Mouse (Mus musculus): ENCODE results near the gene Ubr4. TPM values are rescaled to one million over a fixed set of nuclear protein-coding genes. Genes with fewer than 3 reads are reported as not detected.

Ubr4 gene
- polyA plus RNA-seq, 1 experiment from 2014 or later: 27.5 TPM

GRCm38 (mm10) chr4:139343718-139344117 is 8.7 kb upstream of the Ubr4 start:
- no peak for ATAC-seq
- WGBS: 59% methylated on average over 5 of the region's 5 CpGs
- H3K4me3 ChIP-seq (ENCODE audit: low read depth, low read length): no peak overlapping the region

DNA sequence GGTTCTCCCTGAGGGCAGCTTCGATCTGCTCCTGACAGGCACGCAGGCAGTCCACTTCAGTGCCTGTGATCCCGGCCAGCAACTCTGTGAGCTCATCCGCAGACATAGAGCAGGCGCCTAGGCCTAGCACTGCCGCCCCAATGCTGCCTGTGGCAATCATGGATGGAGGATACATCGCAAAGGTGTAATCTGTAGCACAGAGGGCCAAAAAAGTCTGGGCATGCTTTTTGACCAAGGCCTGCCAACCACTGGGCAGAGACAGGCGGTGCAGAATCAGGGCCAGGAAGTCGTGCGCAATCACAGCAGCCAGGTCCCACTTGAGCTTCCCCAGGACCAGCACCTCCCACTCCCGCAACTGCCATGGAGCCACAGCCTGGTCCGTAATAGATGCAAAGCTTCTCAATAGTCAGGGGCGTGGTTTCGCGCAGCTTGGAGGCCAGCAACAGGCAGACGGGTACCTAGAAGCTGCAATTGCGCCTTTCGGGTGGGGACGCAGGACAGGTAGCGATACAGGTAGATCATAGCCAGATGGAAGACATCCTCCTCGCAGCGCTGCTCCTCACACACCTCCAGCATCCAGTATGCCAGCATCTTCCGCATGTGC is 6.9 kb upstream of the Ubr4 start:
- no peaks in the 10 kb centered on the region for H3K4me1 ChIP-seq (replicated peaks; ENCODE audit: control insufficient read depth, insufficient read depth, low read length)
- no peak for TF ChIP-seq CTCF (IDR thresholded peaks at IDR 0.05; ENCODE audit: low read depth)
- no peak for ATAC-seq
- no peak overlapping the region for H3K27ac ChIP-seq (ENCODE audit: low read depth, low read length)
- H3K9ac ChIP-seq (ENCODE audit: low read depth, low read length): no peak overlapping the region
- peaks cover 39% of the 10 kb centered on the region for H3K36me3 ChIP-seq (ENCODE audit: control insufficient read depth, insufficient read depth)
- no peak overlapping the region for H3K4me2 ChIP-seq (replicated peaks; ENCODE audit: low read depth)
- WGBS: 81% methylated on average over 23 of the region's 23 CpGs
- H3K4me3 ChIP-seq (ENCODE audit: low read depth, low read length): no peak overlapping the region
- H3K9me3 ChIP-seq (ENCODE audit: control insufficient read depth): no peaks in the 10 kb centered on the region
- no peaks in the 10 kb centered on the region for H3K27me3 ChIP-seq (replicated peaks; ENCODE audit: control insufficient read depth, insufficient read depth, low read length)

More at GRCm38 (mm10) chr4:139343718-139344117, 8.7 kb upstream of the Ubr4 start:
- Histone ChIP-seq H3K9ac (ENCODE audit: low read depth, low read length) (no peak overlapping the region), H3K9me3 (ENCODE audit: control insufficient read depth) (no peaks in the 10 kb centered on the region), H3K27me3 (replicated peaks; ENCODE audit: control insufficient read depth, insufficient read depth, low read length) (no peaks in the 10 kb centered on the region), H3K4me2 (replicated peaks; ENCODE audit: low read depth) (no peak overlapping the region), H3K36me3 (ENCODE audit: control insufficient read depth, insufficient read depth) (peaks cover 28% of the 10 kb centered on the region), H3K27ac (ENCODE audit: low read depth, low read length) (no peak overlapping the region), H3K4me1 (replicated peaks; ENCODE audit: control insufficient read depth, insufficient read depth, low read length) (no peaks in the 10 kb centered on the region)
- TF ChIP-seq CTCF (IDR thresholded peaks at IDR 0.05; ENCODE audit: low read depth): no peak

DNA sequence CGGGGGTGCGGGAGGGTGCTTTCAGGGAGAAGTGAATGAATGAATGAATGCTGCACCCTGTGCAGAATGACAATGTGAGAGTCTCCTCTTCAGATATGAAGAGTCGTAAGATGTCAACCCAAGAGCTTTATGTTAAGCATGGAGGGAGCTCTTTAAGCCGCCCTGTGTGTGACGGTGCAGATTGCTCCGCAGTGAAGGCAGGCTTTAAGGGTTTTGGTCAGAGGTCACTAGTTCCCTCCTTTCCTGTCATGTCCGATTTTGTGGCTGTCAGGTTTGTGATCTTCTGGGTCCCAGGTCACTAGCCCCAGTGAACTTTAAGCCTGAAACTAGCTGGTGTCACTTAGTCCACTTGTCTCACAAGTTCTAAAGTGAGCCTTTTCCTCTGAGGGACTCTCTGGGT is 423 bp downstream of the Ubr4 start:
- WGBS: 0% methylated on average over 7 of the region's 7 CpGs

DNA sequence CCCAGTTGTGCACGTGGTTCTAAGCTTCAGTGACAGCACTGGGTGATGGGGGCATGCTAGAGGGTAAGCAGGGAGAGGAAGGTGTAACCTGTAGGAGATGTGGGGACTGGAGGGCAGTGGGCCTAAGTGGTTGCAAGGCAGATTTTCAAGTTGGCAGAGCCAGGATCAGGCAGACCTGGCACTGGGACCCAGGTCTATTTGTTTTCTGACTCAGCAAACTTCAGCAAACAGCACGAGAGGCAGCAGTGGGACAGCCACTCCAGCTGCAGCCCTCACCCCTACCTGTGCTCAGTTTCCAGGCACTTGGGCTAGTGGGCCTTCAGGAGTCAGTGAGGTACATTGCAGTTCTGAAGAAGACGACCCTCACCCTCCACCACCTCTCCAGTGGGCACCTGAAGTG is 4.8 kb downstream of the Ubr4 start:
- 89% methylated on average over 3 of the region's 3 CpGs for WGBS
- ATAC-seq: no peak
- TF ChIP-seq CTCF (IDR thresholded peaks at IDR 0.05; ENCODE audit: low read depth): no peak
- Histone ChIP-seq H3K27me3 (replicated peaks; ENCODE audit: control insufficient read depth, insufficient read depth, low read length) (no peaks in the 10 kb centered on the region), H3K4me2 (replicated peaks; ENCODE audit: low read depth) (no peak overlapping the region), H3K9ac (ENCODE audit: low read depth, low read length) (no peak overlapping the region), H3K4me3 (ENCODE audit: low read depth, low read length) (no peak overlapping the region), H3K9me3 (ENCODE audit: control insufficient read depth) (no peaks in the 10 kb centered on the region), H3K4me1 (replicated peaks; ENCODE audit: control insufficient read depth, insufficient read depth, low read length) (0 out of 2 replicates have a peak, but pooled peaks cover 3% of the 10 kb centered on the region), H3K36me3 (ENCODE audit: control insufficient read depth, insufficient read depth) (peaks cover 63% of the 10 kb centered on the region), H3K27ac (ENCODE audit: low read depth, low read length) (no peak overlapping the region)

More for the DNA sequence above, 423 bp downstream of the Ubr4 start:
- Histone ChIP-seq H3K27ac (ENCODE audit: low read depth, low read length) (peak overlapping the region; percentile 97), H3K4me2 (replicated peaks; ENCODE audit: low read depth) (peak overlapping the region; percentile 73), H3K9me3 (ENCODE audit: control insufficient read depth) (no peaks in the 10 kb centered on the region), H3K9ac (ENCODE audit: low read depth, low read length) (peak overlapping the region; percentile 85), H3K4me3 (ENCODE audit: low read depth, low read length) (peak overlapping the region; percentile 68), H3K27me3 (replicated peaks; ENCODE audit: control insufficient read depth, insufficient read depth, low read length) (no peaks in the 10 kb centered on the region), H3K4me1 (replicated peaks; ENCODE audit: control insufficient read depth, insufficient read depth, low read length) (0 out of 2 replicates have a peak, but pooled peaks cover 7% of the 10 kb centered on the region), H3K36me3 (ENCODE audit: control insufficient read depth, insufficient read depth) (peaks cover 41% of the 10 kb centered on the region)
- peak; percentile 35 for ATAC-seq
- TF ChIP-seq CTCF (IDR thresholded peaks at IDR 0.05; ENCODE audit: low read depth): no peak

DNA sequence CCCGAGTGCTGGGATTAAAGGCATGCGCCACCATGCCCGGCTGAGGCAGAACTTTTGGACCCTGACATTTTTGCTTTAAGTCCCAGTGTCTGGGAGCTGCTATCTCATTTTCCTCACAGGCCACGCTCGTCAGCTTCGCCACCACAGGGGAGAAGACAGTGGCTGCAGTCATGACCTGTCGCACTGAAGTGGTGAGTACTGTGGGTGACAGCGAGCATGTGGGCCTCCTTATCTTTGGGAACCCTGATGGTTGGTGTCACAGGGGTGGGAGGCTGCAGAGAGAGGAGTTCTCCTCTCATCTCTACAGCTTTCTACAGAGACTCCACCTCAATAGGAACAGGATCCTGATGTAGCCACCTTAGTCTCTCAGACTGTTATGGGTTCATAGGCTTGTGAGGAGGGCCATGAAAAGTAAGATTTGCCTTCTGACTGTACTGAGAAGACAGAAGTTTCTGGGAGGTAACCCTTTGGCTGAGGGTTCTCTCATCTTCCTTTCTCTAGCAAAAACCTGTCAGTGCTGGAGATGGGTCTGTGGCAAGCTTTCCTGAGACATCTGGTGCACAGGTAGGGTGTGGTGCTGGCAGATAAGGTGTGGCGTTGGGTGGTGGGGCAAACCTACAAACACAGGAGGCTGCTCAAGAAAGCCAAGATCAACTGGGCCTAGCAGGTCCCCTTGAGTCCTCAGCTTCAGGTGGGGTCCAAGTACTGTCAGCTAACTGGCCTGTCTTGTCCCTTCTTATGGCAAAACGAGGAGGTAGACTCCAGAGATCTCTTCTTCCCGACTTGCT is 8.5 kb downstream of the Ubr4 start:
- no peak for ATAC-seq
- no peak overlapping the region for H3K4me3 ChIP-seq (ENCODE audit: low read depth, low read length)
- TF ChIP-seq CTCF (IDR thresholded peaks at IDR 0.05; ENCODE audit: low read depth): no peak
- peaks cover 91% of the 10 kb centered on the region for H3K36me3 ChIP-seq (ENCODE audit: control insufficient read depth, insufficient read depth)
- H3K9ac ChIP-seq (ENCODE audit: low read depth, low read length): no peak overlapping the region
- WGBS: 92% methylated on average over 11 of the region's 11 CpGs
- H3K4me2 ChIP-seq (replicated peaks; ENCODE audit: low read depth): no peak overlapping the region
- H3K4me1 ChIP-seq (replicated peaks; ENCODE audit: control insufficient read depth, insufficient read depth, low read length): no peaks in the 10 kb centered on the region
- no peaks in the 10 kb centered on the region for H3K27me3 ChIP-seq (replicated peaks; ENCODE audit: control insufficient read depth, insufficient read depth, low read length)
- no peaks in the 10 kb centered on the region for H3K9me3 ChIP-seq (ENCODE audit: control insufficient read depth)
- no peak overlapping the region for H3K27ac ChIP-seq (ENCODE audit: low read depth, low read length)

- Histone ChIP-seq H3K4me3 (ENCODE audit: low read depth, low read length) (no peak overlapping the region), H3K9ac (ENCODE audit: low read depth, low read length) (no peak overlapping the region), H3K4me1 (replicated peaks; ENCODE audit: control insufficient read depth, insufficient read depth, low read length) (no peaks in the 10 kb centered on the region), H3K27me3 (replicated peaks; ENCODE audit: control insufficient read depth, insufficient read depth, low read length) (no peaks in the 10 kb centered on the region), H3K27ac (ENCODE audit: low read depth, low read length) (no peak overlapping the region), H3K9me3 (ENCODE audit: control insufficient read depth) (no peaks in the 10 kb centered on the region), H3K4me2 (replicated peaks; ENCODE audit: low read depth) (no peak overlapping the region), H3K36me3 (ENCODE audit: control insufficient read depth, insufficient read depth) (peaks cover 94% of the 10 kb centered on the region)
- 93% methylated on average over 3 of the region's 3 CpGs for WGBS
- no peak for TF ChIP-seq CTCF (IDR thresholded peaks at IDR 0.05; ENCODE audit: low read depth)
- ATAC-seq: no peak
Observed at GRCm38 (mm10) chr4:139367336-139367735, 14.9 kb downstream of the Ubr4 start.
